10 mouse cellular contexts compared by ENCODE assay signal in the genomic region with DNA sequence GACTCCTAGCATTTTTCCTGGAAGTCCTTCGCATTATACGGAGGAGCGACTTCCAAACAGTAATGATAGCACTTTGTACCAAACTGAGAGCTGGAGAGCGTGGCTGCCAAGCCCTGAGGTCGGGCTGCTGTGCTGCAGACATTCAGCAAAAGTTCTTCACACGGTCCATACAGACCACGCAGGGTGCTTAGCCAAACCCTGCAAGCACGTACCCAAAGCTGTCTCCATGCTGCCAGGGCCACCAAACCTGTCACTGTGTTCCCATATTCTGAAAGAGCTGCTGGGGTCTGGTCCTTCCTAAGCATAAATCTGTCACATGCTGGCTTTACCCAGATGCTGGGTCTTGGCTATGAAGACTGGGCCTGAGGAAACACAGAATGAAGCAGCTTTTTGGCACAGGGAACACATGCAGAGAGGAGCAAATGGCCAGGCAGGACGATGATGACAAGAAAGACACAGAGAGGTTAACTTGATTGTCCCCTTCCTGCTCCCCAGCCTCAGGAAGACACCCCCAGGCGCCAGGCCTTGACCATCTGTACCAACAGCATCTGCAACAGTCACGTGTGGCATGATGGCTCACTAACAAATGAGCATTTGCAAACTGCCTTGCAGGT.
A peak's percentile ranks its signal among the peaks of the same experiment; 100 is the strongest.
DNase-seq lines count a peak whose midpoint lies in the region; ATAC-seq lines count a peak whose summit lies in the region.
"Had no signal": no experiment of that assay in that cellular context is flagged by ENCODE, and none has a peak within 500 bp of the region (broad histone marks: within the 10 kb centered on the region; RNA-seq: fewer than 3 reads in every experiment).

No protein-coding gene starts in this region.

- peaks cover 32% of the 10 kb centered on the region for H3K4me1 ChIP-seq in embryonic facial prominence, embryonic 15.5 days
- peaks cover 45% of the 10 kb centered on the region for H3K4me1 ChIP-seq in midbrain, embryonic 13.5 days (replicated peaks)
- H3K4me1 ChIP-seq: liver, embryonic 15.5 days had no signal

- peak overlapping the region; percentile 83 for H3K27ac ChIP-seq in embryonic facial prominence, embryonic 15.5 days (replicated peaks)
- H3K27ac ChIP-seq in midbrain, embryonic 13.5 days, result peak overlapping the region; percentile 80
- H3K27ac ChIP-seq: liver, embryonic 15.5 days had no signal

- no peak overlapping the region for H3K4me3 ChIP-seq in embryonic facial prominence, embryonic 15.5 days (replicated peaks)
- no peak overlapping the region for H3K4me3 ChIP-seq in midbrain, embryonic 13.5 days (replicated peaks)
- H3K4me3 ChIP-seq: liver, embryonic 15.5 days had no signal

- intact Hi-C loops in heart, postnatal 10 days (cut with DNase I), result no loop called here

- H3K9me3 ChIP-seq in embryonic facial prominence, embryonic 15.5 days (replicated peaks), result no peaks in the 10 kb centered on the region
- H3K9me3 ChIP-seq in midbrain, embryonic 13.5 days, result no peaks in the 10 kb centered on the region
- H3K9me3 ChIP-seq: liver, embryonic 15.5 days had no signal

- ATAC-seq in embryonic facial prominence, embryonic 15.5 days (ENCODE audit: insufficient number of reproducible peaks, low FRiP score, low TSS enrichment, low read depth), result no peak
- ATAC-seq in midbrain, embryonic 13.5 days, result no peak

- DNase-seq in heart, adult 11 months, result peak; percentile 94
- no peak for DNase-seq in heart, postnatal 4 days
- peak; percentile 29 to 31 for DNase-seq in heart, postnatal 10 days
- DNase-seq in right cerebral cortex, postnatal 4 days, result no peak
- DNase-seq in kidney, adult 9 months, result no peak
- no peak for DNase-seq in thymus, postnatal 10 days (ENCODE audit: low spot score in 2 of 2)
- DNase-seq: cerebellum, adult 11 months had no signal

- no peaks in the 10 kb centered on the region for H3K27me3 ChIP-seq in embryonic facial prominence, embryonic 15.5 days
- H3K27me3 ChIP-seq in midbrain, embryonic 13.5 days, result no peaks in the 10 kb centered on the region
- H3K27me3 ChIP-seq: liver, embryonic 15.5 days had no signal

- H3K4me2 ChIP-seq in embryonic facial prominence, embryonic 15.5 days (replicated peaks), result no peak overlapping the region
- no peak overlapping the region for H3K4me2 ChIP-seq in midbrain, embryonic 13.5 days (replicated peaks)
- H3K4me2 ChIP-seq: liver, embryonic 15.5 days had no signal

- WGBS in embryonic facial prominence, embryonic 15.5 days, result 69% methylated on average over 11 of the region's 11 CpGs
- 72% methylated on average over 11 of the region's 11 CpGs for WGBS in midbrain, embryonic 13.5 days

- H3K36me3 ChIP-seq in embryonic facial prominence, embryonic 15.5 days, result no peaks in the 10 kb centered on the region
- no peaks in the 10 kb centered on the region for H3K36me3 ChIP-seq in midbrain, embryonic 13.5 days
- H3K36me3 ChIP-seq: liver, embryonic 15.5 days had no signal

- no peak overlapping the region for H3K9ac ChIP-seq in embryonic facial prominence, embryonic 15.5 days
- H3K9ac ChIP-seq in midbrain, embryonic 13.5 days (replicated peaks), result no peak overlapping the region
- H3K9ac ChIP-seq: liver, embryonic 15.5 days had no signal

Comparison
In these comparisons a context has a peak if more than half of its experiments do, and no peak if none do; other contexts are left out.
1. DNase-seq: peak in heart, adult 11 months (single experiment) and heart, postnatal 10 days (2 of 2); none in heart, postnatal 4 days (single experiment), right cerebral cortex, postnatal 4 days (single experiment), kidney, adult 9 months (single experiment) and thymus, postnatal 10 days (0 of 2).